Mouse (Mus musculus) megakaryocyte, embryonic 14.5 days (primary cell): ENCODE data around the gene Fgd6.

Experiments
- FLI1 ChIP-seq: IDR thresholded peaks from 2 replicates; pipeline ENCODE4 v1.6.1; 2012; ENCODE audit warnings: low read length, inconsistent platforms, mixed read lengths
- GATA1 ChIP-seq: IDR thresholded peaks from 3 replicates; pipeline ENCODE4 v1.6.1; 2012; ENCODE audit warnings: mixed read lengths, low read length, inconsistent platforms, borderline replicate concordance

- TF ChIP-seq GATA1 (no peak), FLI1 (no peak)
These were observed 71.4 kb downstream of the Fgd6 start for GRCm38 (mm10) chr10:94107168-94107567.
